Mouse (Mus musculus) lung, embryonic 15.5 days (tissue): Measurements from ENCODE around the gene Adam1a. TPM values are rescaled to one million over a fixed set of nuclear protein-coding genes. Genes with fewer than 3 reads are reported as not detected.
A peak's percentile ranks its signal among the peaks of the same experiment; 100 is the strongest.
"Not testable (repeated sequence)": the region's sequence is repeated elsewhere in the genome, so short reads cannot be mapped to it uniquely, and the experiment has no call there.

ENCODE experiments used
- ATAC-seq: fragments of 200-750 bp; cut with Nextera tagmentation; 2 replicates; pipeline ENCODE4 v1.8.0; 2017; ENCODE audit warnings: moderate number of reproducible peaks, borderline replicate concordance; ENCODE audit not compliant: low FRiP score, low TSS enrichment; ENCODE audit errors: extremely low read depth
- H3K27ac ChIP-seq: fragments of 300-500 bp; sonication (generic); 2 replicates; pipeline ENCODE4 v1.5.1; 2015; ENCODE audit warnings: moderate library complexity, mild to moderate bottlenecking, inconsistent platforms
- H3K27me3 ChIP-seq: fragments of 300-500 bp; sonication (generic); 2 replicates; pipeline ENCODE4 v1.6.1; 2015; ENCODE audit warnings: inconsistent platforms
- H3K36me3 ChIP-seq: fragments of 300-500 bp; sonication (generic); 2 replicates; pipeline ENCODE4 v1.6.1; 2015; ENCODE audit warnings: inconsistent platforms
- H3K4me1 ChIP-seq: fragments of 300-500 bp; sonication (generic); 2 replicates; pipeline ENCODE4 v1.6.1; 2015; ENCODE audit warnings: inconsistent platforms
- H3K4me2 ChIP-seq: fragments of 300-500 bp; sonication (generic); 2 replicates; pipeline ENCODE4 v1.6.1; 2015; ENCODE audit warnings: inconsistent platforms, mild to moderate bottlenecking, moderate library complexity
- H3K4me3 ChIP-seq: fragments of 300-500 bp; sonication (generic); 2 replicates; pipeline ENCODE4 v1.5.1; 2015; ENCODE audit warnings: mild to moderate bottlenecking, inconsistent platforms
- H3K9ac ChIP-seq: fragments of 300-500 bp; sonication (generic); 2 replicates; pipeline ENCODE4 v1.6.1; 2015; ENCODE audit warnings: inconsistent platforms
- H3K9me3 ChIP-seq: fragments of 300-500 bp; sonication (generic); 2 replicates; pipeline ENCODE4 v1.6.1; 2016; ENCODE audit warnings: inconsistent platforms
- WGBS: fragments of 180-500 bp; shearing (Covaris S2); methylation state at CpG from one replicate; pipeline ENCODE4 v1.1.7; 2015; 5-methylcytosine and 5-hydroxymethylcytosine counted together
- polyA plus RNA-seq: library from polyadenylated mRNA; unstranded; fragments of >200 nt; fragmentation: Nextera tagmentation; extraction: Ambion mirVana; gene quantifications from 2 replicates; pipeline ENCODE4 v1.2.1, GENCODE M21; 2015

Gene Adam1a
- polyA plus RNA-seq, 1 experiment from 2014 or later, result 1.5 TPM

DNA sequence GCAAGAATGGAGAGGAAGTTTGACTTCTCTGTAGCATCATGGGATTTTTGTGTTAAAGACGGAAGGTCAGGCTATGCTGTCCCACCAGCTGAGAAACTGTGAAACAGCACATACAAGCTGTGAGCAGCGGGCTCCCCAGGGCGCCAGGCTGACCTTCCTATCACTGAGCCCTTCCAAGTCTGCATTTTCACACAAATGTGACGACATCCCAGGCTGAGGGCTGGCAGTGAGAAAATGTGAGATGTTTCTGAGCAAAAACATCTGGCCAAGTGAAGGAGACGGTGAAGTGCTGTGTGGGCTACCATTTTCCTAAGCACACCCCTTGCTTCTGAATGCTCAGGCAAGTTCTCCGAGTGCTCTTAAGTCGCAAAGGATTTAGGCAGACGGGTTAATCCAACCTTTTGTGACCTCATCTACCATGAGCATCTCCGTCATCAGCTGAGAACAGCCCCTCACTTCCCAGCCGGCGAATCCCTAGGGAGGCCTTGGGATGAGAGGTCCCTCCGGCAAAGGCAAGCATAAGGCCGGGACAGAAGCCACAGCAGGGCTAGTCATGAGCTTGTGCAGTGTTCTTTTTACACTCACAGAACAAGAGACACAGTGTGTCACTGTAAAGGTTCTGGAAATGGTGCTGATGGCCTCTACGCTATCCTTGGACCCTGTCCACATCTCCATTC lies 19.4 kb downstream of the Adam1a start:
- peaks cover 69% of the 10 kb centered on the region for H3K36me3 ChIP-seq
- no peaks in the 10 kb centered on the region for H3K27me3 ChIP-seq
- H3K27ac ChIP-seq, result no peak overlapping the region
- 0 out of 2 replicates have a peak, but pooled peaks cover 6% of the 10 kb centered on the region for H3K4me1 ChIP-seq
- H3K9ac ChIP-seq, result no peak overlapping the region
- H3K9me3 ChIP-seq, result no peaks in the 10 kb centered on the region
- no peak overlapping the region for H3K4me2 ChIP-seq
- WGBS, result 63% methylated on average over 14 of the region's 14 CpGs
- peak; percentile 62 for ATAC-seq
- H3K4me3 ChIP-seq, result no peak overlapping the region

- not testable (repeated sequence) for H3K4me3 ChIP-seq, H3K9me3 ChIP-seq, H3K4me1 ChIP-seq, H3K9ac ChIP-seq, H3K4me2 ChIP-seq, ATAC-seq, H3K27ac ChIP-seq, H3K27me3 ChIP-seq
- WGBS, result 89% methylated on average over 11 of the region's 17 CpGs
- H3K36me3 ChIP-seq, result peaks cover 31% of the 10 kb centered on the region
Observed at GRCm38 (mm10) chr5:121519758-121520157, 25.5 kb downstream of the Adam1a start.

GRCm38 (mm10) chr5:121518983-121519382 lies 26.3 kb downstream of the Adam1a start:
- Histone ChIP-seq H3K4me3 (no peak overlapping the region), H3K4me2 (no peak overlapping the region), H3K9ac (no peak overlapping the region), H3K27ac (no peak overlapping the region), H3K4me1 (no peaks in the 10 kb centered on the region), H3K27me3 (no peaks in the 10 kb centered on the region), H3K9me3 (no peaks in the 10 kb centered on the region), H3K36me3 (peaks cover 24% of the 10 kb centered on the region)
- WGBS, result 87% methylated on average over 9 of the region's 9 CpGs
- ATAC-seq, result no peak

- ATAC-seq, result no peak
- 74% methylated on average over 7 of the region's 7 CpGs for WGBS
- Histone ChIP-seq H3K36me3 (no peaks in the 10 kb centered on the region), H3K27me3 (no peaks in the 10 kb centered on the region), H3K9ac (no peak overlapping the region), H3K4me2 (no peak overlapping the region), H3K4me1 (no peaks in the 10 kb centered on the region), H3K4me3 (no peak overlapping the region), H3K27ac (no peak overlapping the region), H3K9me3 (no peaks in the 10 kb centered on the region)
Observed at GRCm38 (mm10) chr5:121510009-121510408, 35.3 kb downstream of the Adam1a start.

- Histone ChIP-seq H3K27ac (no peak overlapping the region), H3K9me3 (no peaks in the 10 kb centered on the region), H3K4me2 (no peak overlapping the region), H3K4me1 (no peaks in the 10 kb centered on the region), H3K9ac (no peak overlapping the region), H3K4me3 (no peak overlapping the region), H3K36me3 (no peaks in the 10 kb centered on the region), H3K27me3 (no peaks in the 10 kb centered on the region)
- no peak for ATAC-seq
- 74% methylated on average over 1 of the region's 1 CpGs for WGBS
Observed at GRCm38 (mm10) chr5:121506846-121507245, 38.4 kb downstream of the Adam1a start.

DNA sequence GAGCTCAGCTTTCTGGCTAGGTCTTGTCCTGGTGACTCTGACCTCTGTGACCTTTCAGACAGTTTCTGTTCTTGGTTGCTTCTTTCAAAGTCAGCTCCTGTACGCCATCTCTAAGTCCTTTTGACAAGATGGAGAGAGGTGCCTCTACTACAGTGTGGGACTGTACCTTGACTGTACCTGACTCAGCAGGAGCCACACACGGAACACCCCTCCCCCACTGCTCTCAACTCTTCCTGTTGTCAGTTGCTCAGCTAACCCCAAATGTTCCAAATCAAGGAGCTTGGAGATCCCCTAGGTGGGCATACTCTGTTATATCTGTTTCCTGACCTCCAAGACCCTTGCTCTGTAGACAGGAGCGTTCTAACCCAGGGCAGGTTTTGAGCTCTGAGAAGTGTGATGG lies 42.1 kb downstream of the Adam1a start, which contains the start of gene Adam1b:
Adam1b (minus strand) TSS at position 205 of the 400 bp plus-strand sequence.
- H3K27ac ChIP-seq, result no peak within 1 kb of the TSS
- no peaks in the 10 kb centered on the region for H3K4me1 ChIP-seq
- no peak for ATAC-seq
- H3K9me3 ChIP-seq, result no peaks in the 10 kb centered on the region
- H3K36me3 ChIP-seq, result no peaks in the 10 kb centered on the region
- H3K27me3 ChIP-seq, result no peaks in the 10 kb centered on the region
- H3K4me3 ChIP-seq, result no peak within 1 kb of the TSS
- 74% methylated on average over 3 of the region's 3 CpGs for WGBS
- no peak within 1 kb of the TSS for H3K9ac ChIP-seq
- no peak within 1 kb of the TSS for H3K4me2 ChIP-seq

- not testable (repeated sequence) for H3K9me3 ChIP-seq, H3K4me2 ChIP-seq, H3K27me3 ChIP-seq, ATAC-seq, H3K36me3 ChIP-seq, H3K9ac ChIP-seq, H3K27ac ChIP-seq, H3K4me3 ChIP-seq, H3K4me1 ChIP-seq
- WGBS, result 67% methylated on average over 11 of the region's 17 CpGs
Observed at GRCm38 (mm10) chr5:121501424-121501996, 43.8 kb downstream of the Adam1a start.

DNA sequence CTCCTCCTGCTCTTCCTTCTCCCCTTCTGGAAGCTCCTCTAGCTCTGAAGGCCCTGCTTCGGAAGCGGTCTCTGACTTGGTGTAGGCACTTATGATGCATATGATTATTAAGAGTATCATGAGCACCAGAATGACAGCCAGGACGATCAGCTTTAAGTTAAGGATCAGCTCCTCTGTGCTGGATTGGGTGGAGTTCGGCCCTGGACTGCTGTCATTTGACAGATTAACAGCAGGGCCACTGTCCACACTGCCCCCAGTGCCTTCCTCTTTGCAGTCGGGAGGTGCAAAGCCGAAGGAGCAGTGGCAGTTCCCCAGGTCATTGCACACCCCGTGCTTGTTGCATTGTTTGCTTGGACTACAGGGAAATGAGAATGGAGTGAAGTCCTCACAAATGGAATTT lies 44.6 kb downstream of the Adam1a start:
- Histone ChIP-seq H3K27ac (no peak overlapping the region), H3K9ac (no peak overlapping the region), H3K27me3 (no peaks in the 10 kb centered on the region), H3K4me3 (no peak overlapping the region), H3K4me2 (no peak overlapping the region), H3K9me3 (no peaks in the 10 kb centered on the region), H3K36me3 (no peaks in the 10 kb centered on the region), H3K4me1 (no peaks in the 10 kb centered on the region)
- WGBS, result 58% methylated on average over 7 of the region's 7 CpGs
- ATAC-seq, result no peak

DNA sequence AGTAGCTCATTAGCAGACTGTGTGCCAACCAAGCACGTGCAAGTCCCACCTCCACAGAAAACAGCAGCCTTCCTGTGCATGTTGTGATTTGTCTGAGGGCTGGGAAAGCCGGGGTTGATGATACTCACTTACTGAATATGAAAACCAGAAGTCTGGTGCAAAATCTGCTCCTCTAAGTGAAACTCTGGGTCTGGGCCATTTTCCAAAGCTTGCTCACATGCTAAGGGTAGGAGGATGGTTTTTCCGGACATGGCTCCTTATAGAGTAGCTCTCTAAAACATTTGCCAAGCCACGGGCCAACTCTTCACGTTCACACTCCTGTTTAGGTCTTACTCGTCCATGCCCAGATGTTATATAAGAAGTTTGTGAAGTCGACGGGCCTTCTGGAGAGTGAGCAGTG lies 52.0 kb downstream of the Adam1a start:
- H3K36me3 ChIP-seq, result no peaks in the 10 kb centered on the region
- H3K9ac ChIP-seq, result no peak overlapping the region
- 61% methylated on average over 8 of the region's 8 CpGs for WGBS
- H3K4me1 ChIP-seq, result no peaks in the 10 kb centered on the region
- H3K27ac ChIP-seq, result no peak overlapping the region
- no peaks in the 10 kb centered on the region for H3K9me3 ChIP-seq
- no peak overlapping the region for H3K4me2 ChIP-seq
- H3K27me3 ChIP-seq, result no peaks in the 10 kb centered on the region
- H3K4me3 ChIP-seq, result no peak overlapping the region
- ATAC-seq, result no peak

DNA sequence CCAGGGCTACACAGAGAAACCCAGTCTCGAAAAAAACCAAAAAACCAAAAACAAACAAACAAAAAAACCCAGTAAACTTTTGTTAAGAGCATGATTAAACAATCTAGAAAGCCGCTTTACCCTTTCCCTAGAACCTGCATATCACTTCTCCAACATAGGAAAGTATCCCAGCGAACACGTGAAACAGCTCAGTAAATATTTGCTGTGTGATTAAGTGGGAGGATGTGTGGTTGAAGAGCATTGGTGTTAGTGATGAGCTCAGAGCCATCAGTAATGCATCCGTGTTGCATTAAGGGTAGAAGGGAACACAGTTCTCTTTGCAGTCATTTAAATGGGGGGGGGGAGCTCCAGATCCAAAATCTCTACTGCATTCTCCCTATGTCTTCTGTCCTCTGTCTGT lies 60.5 kb downstream of the Adam1a start:
- no peak overlapping the region for H3K27ac ChIP-seq
- H3K36me3 ChIP-seq, result no peaks in the 10 kb centered on the region
- H3K9me3 ChIP-seq, result no peaks in the 10 kb centered on the region
- no peak overlapping the region for H3K4me3 ChIP-seq
- WGBS, result 58% methylated on average over 5 of the region's 5 CpGs
- H3K4me2 ChIP-seq, result no peak overlapping the region
- ATAC-seq, result no peak
- no peak overlapping the region for H3K9ac ChIP-seq
- H3K4me1 ChIP-seq, result no peaks in the 10 kb centered on the region
- H3K27me3 ChIP-seq, result no peaks in the 10 kb centered on the region

GRCm38 (mm10) chr5:121477680-121478079 lies 67.6 kb downstream of the Adam1a start:
- H3K36me3 ChIP-seq, result no peaks in the 10 kb centered on the region
- no peaks in the 10 kb centered on the region for H3K9me3 ChIP-seq
- WGBS, result 30% methylated on average over 3 of the region's 3 CpGs
- no peak overlapping the region for H3K9ac ChIP-seq
- no peaks in the 10 kb centered on the region for H3K27me3 ChIP-seq
- no peaks in the 10 kb centered on the region for H3K4me1 ChIP-seq
- ATAC-seq, result no peak
- no peak overlapping the region for H3K27ac ChIP-seq
- no peak overlapping the region for H3K4me3 ChIP-seq
- H3K4me2 ChIP-seq, result no peak overlapping the region

GRCm38 (mm10) chr5:121476040-121476439 lies 69.2 kb downstream of the Adam1a start:
- no peak overlapping the region for H3K27ac ChIP-seq
- H3K4me2 ChIP-seq, result no peak overlapping the region
- H3K9ac ChIP-seq, result no peak overlapping the region
- H3K27me3 ChIP-seq, result no peaks in the 10 kb centered on the region
- H3K9me3 ChIP-seq, result no peaks in the 10 kb centered on the region
- H3K4me1 ChIP-seq, result no peaks in the 10 kb centered on the region
- H3K4me3 ChIP-seq, result no peak overlapping the region
- WGBS, result 59% methylated on average over 1 of the region's 1 CpGs
- no peaks in the 10 kb centered on the region for H3K36me3 ChIP-seq
- no peak for ATAC-seq
